Mouse (Mus musculus) large intestine, adult 2 months (tissue): Measurements from ENCODE around the gene Rab25. TPM values are rescaled to one million over a fixed set of nuclear protein-coding genes. Genes with fewer than 3 reads are reported as not detected.

ENCODE experiments used
- DNase-seq: peaks from one replicate; pipeline ENCODE4 v3.0.0-alpha.2; 2012; ENCODE audit warnings: low read depth, low spot score
- WGBS: fragments of 180-500 bp; shearing (Covaris S2); methylation state at CpG from one replicate; pipeline ENCODE4 v1.1.7; 2018; 5-methylcytosine and 5-hydroxymethylcytosine counted together
- polyA plus RNA-seq: library from polyadenylated mRNA; depleted of rRNA; stranded (reverse); fragments of >200 nt; gene quantifications from 2 replicates; pipeline ENCODE4 v1.2.3, GENCODE M21; 2012

The Rab25 gene
- polyA plus RNA-seq, 1 experiment: 238 TPM

GRCm38 (mm10) chr3:88510421-88511289 is 37.4 kb downstream of the Rab25 start:
- WGBS: 42% methylated on average over 13 of the region's 13 CpGs
- no peak for DNase-seq

GRCm38 (mm10) chr3:88509692-88510420 is 38.2 kb downstream of the Rab25 start, which contains the start of gene Lmna:
Gene Lmna, minus strand, starts transcription at chr3:88509956.
- 2% methylated on average over 31 of the region's 31 CpGs for WGBS
- no peak for DNase-seq

- 47% methylated on average over 3 of the region's 3 CpGs for WGBS
- DNase-seq: no peak
Observed at GRCm38 (mm10) chr3:88509250-88509649, 38.9 kb downstream of the Rab25 start.

- 58% methylated on average over 7 of the region's 7 CpGs for WGBS
- no peak for DNase-seq
Observed at GRCm38 (mm10) chr3:88505765-88506164, 42.3 kb downstream of the Rab25 start.

- 83% methylated on average over 6 of the region's 6 CpGs for WGBS
- no peak for DNase-seq
Observed at GRCm38 (mm10) chr3:88505081-88505480, 43.0 kb downstream of the Rab25 start.

GRCm38 (mm10) chr3:88503881-88504746 is 44.0 kb downstream of the Rab25 start:
- WGBS: 56% methylated on average over 8 of the region's 8 CpGs
- DNase-seq: no peak

GRCm38 (mm10) chr3:88503505-88503863 is 44.6 kb downstream of the Rab25 start:
- no peak for DNase-seq
- WGBS: 19% methylated on average over 4 of the region's 4 CpGs

- no peak for DNase-seq
- 1% methylated on average over 55 of the region's 55 CpGs for WGBS
Observed at GRCm38 (mm10) chr3:88502641-88503504, 45.2 kb downstream of the Rab25 start.

- no peak for DNase-seq
- WGBS: 3% methylated on average over 11 of the region's 11 CpGs
Observed at GRCm38 (mm10) chr3:88502031-88502571, 46.0 kb downstream of the Rab25 start.

- no peak for DNase-seq
- WGBS: 15% methylated on average over 6 of the region's 6 CpGs
Observed at GRCm38 (mm10) chr3:88501366-88502030, 46.6 kb downstream of the Rab25 start.

GRCm38 (mm10) chr3:88500655-88501365 is 47.3 kb downstream of the Rab25 start:
- WGBS: 8% methylated on average over 4 of the region's 4 CpGs
- DNase-seq: no peak

GRCm38 (mm10) chr3:88500087-88500486 is 48.0 kb downstream of the Rab25 start:
- 41% methylated on average over 7 of the region's 7 CpGs for whole genome bisulfite sequencing
- no peak for DNase-seq

- WGBS: 51% methylated on average over 4 of the region's 4 CpGs
- DNase-seq: no peak
Observed at GRCm38 (mm10) chr3:88499580-88499979, 48.5 kb downstream of the Rab25 start.

- no peak for DNase-seq
- 17% methylated on average over 10 of the region's 10 CpGs for WGBS
Observed at GRCm38 (mm10) chr3:88495741-88496415, 52.2 kb downstream of the Rab25 start.

- no peak for DNase-seq
- WGBS: 15% methylated on average over 9 of the region's 9 CpGs
Observed at GRCm38 (mm10) chr3:88494836-88495628, 53.1 kb downstream of the Rab25 start.
